Mouse (Mus musculus) cerebellum, adult 2 months (tissue): ENCODE measurements at regions not wholly inside any gene's neighbourhood (a gene's known extent, or its start where the extent isn't known, plus 50 kb on each side); places are given as distances from the start of the nearest gene placed in this dataset.

ENCODE experiments used
- CTCF ChIP-seq: fragments of 200-500 bp; IDR thresholded peaks from 2 replicates; pipeline ENCODE4 v1.5.1; 2011; ENCODE audit warnings: low read depth, mild to moderate bottlenecking, control low read depth, low read length, moderate library complexity, borderline replicate concordance; ENCODE audit not compliant: insufficient read depth
- POLR2A ChIP-seq: fragments of 200-500 bp; IDR thresholded peaks from 2 replicates; pipeline ENCODE4 v1.6.1; 2011; ENCODE audit warnings: low read length, control low read depth, borderline replicate concordance; ENCODE audit not compliant: insufficient read depth

DNA sequence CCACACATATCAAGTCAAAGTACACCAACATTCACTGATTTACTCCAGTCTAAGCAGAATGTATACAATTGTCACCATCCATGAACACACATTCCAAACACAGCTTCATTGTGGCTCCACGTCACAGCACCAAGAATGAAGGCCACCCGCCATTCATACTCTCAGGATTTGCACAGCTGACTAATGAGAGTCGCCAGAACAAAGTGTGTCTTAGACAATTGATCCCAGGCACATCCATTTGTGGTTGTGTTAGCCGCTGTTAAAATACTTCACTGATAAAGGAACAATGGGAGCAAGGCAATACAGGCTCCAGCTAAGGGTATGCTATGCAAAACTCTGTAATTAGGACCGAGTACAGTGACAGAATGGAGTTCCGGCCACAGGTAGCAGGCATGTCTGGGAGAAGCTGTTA is 85.9 kb upstream of the Tmprss15 start:
- TF ChIP-seq CTCF (no peak), POLR2A (no peak)
